Mouse (Mus musculus) cortical plate, adult 2 months (tissue): ENCODE results near the gene Slc6a20b.

ENCODE experiments used
- CTCF ChIP-seq: fragments of 200-500 bp; IDR thresholded peaks from 2 replicates; pipeline ENCODE4 v1.5.1; 2011; ENCODE audit warnings: mild to moderate bottlenecking, control low read depth, low read length; ENCODE audit not compliant: insufficient read depth; ENCODE audit errors: extremely low read depth
- POLR2A ChIP-seq: fragments of 200-500 bp; IDR thresholded peaks from 2 replicates; pipeline ENCODE4 v1.6.1; 2011; ENCODE audit warnings: mild to moderate bottlenecking, low read length, control low read depth; ENCODE audit not compliant: insufficient read depth; ENCODE audit errors: extremely low read depth

GRCm38 (mm10) chr9:123632281-123632680, at the start of gene Slc6a20b:
- no peak for TF ChIP-seq POLR2A
- no peak for TF ChIP-seq CTCF
